Mouse (Mus musculus) CH12.LX (cell line): ENCODE measurements around the gene Rreb1. TPM values are rescaled to one million over a fixed set of nuclear protein-coding genes. Genes with fewer than 3 reads are reported as not detected.

Source experiments
- DNase-seq: peaks from one replicate; pipeline ENCODE4 v3.0.0-alpha.2; 2013; ENCODE audit errors: extremely low read depth
- H3K27ac ChIP-seq: 2 replicates; pipeline ENCODE4 v1.5.1; 2012; ENCODE audit warnings: low read depth, mild to moderate bottlenecking, control low read depth, moderate library complexity; ENCODE audit not compliant: insufficient read depth
- H3K27me3 ChIP-seq: replicated peaks from 2 replicates; pipeline ENCODE3; 2012; ENCODE audit warnings: inconsistent platforms
- H3K36me3 ChIP-seq, 2 experiments: replicated peaks in 1 of 2; 2 replicates each; pipeline versions ENCODE3 to v1.6.1; 2012; ENCODE audit warnings: inconsistent platforms in 1 of 2, low read length in 1 of 2, mild to moderate bottlenecking in 1 of 2, mixed read lengths in 1 of 2, moderate library complexity in 1 of 2; ENCODE audit not compliant: control insufficient read depth in 1 of 2, insufficient read depth in 1 of 2
- H3K4me1 ChIP-seq, 2 experiments: 2 replicates each; pipeline ENCODE4 v1.6.1; 2012; ENCODE audit warnings: inconsistent platforms in 1 of 2, moderate library complexity in 1 of 2; ENCODE audit not compliant: insufficient read depth in 2 of 2, control insufficient read depth in 1 of 2
- H3K4me2 ChIP-seq: 2 replicates; pipeline ENCODE4 v1.6.1; 2012; ENCODE audit warnings: low read depth, mild to moderate bottlenecking, control low read depth; ENCODE audit not compliant: poor library complexity, insufficient read depth, severe bottlenecking
- H3K4me3 ChIP-seq, 3 experiments: fragments of 150-350 bp in 1 of 3; sonication (generic) in 1 of 3; replicated peaks in 1 of 3; 2 replicates each; pipeline versions ENCODE3 to v1.5.1; 2011 to 2012; ENCODE audit warnings: low read depth in 2 of 3, low read length in 2 of 3, mild to moderate bottlenecking in 2 of 3, moderate library complexity in 2 of 3, control low read depth in 1 of 3, improper control_type of control experiment in 1 of 3, inconsistent platforms in 1 of 3, mixed read lengths in 1 of 3; ENCODE audit not compliant: poor library complexity in 1 of 3
- H3K79me2 ChIP-seq: replicated peaks from 2 replicates; pipeline ENCODE4 v1.6.1; 2012; ENCODE audit warnings: mild to moderate bottlenecking, moderate library complexity; ENCODE audit not compliant: control insufficient read depth, poor library complexity, insufficient read depth, severe bottlenecking; ENCODE audit errors: extremely low read depth
- H3K9ac ChIP-seq: 2 replicates; pipeline ENCODE4 v1.6.1; 2012; ENCODE audit warnings: low read depth, mild to moderate bottlenecking, control low read depth, moderate library complexity; ENCODE audit not compliant: insufficient read depth
- H3K9me3 ChIP-seq: replicated peaks from 2 replicates; pipeline ENCODE3; 2012; ENCODE audit warnings: low read length, inconsistent platforms, mixed read lengths
- BHLHE40 ChIP-seq: IDR thresholded peaks from 2 replicates; pipeline ENCODE4 v1.6.1; 2011; ENCODE audit warnings: mild to moderate bottlenecking, low read depth, low read length, improper control_type of control experiment
- CHD2 ChIP-seq: IDR thresholded peaks from 2 replicates; pipeline ENCODE4 v1.6.1; 2011; ENCODE audit warnings: low read length, improper control_type of control experiment
- CTCF ChIP-seq, 2 experiments: IDR thresholded peaks in 1 of 2; conservative IDR thresholded peaks in 1 of 2; 2 replicates each; pipeline ENCODE4 v1.5.1; 2011 to 2012; ENCODE audit warnings: low read depth in 2 of 2, low read length in 2 of 2, improper control_type of control experiment in 1 of 2, inconsistent platforms in 1 of 2, mild to moderate bottlenecking in 1 of 2, moderate library complexity in 1 of 2
- E2F4 ChIP-seq: IDR thresholded peaks from 2 replicates; pipeline ENCODE4 v1.6.1; 2011; ENCODE audit warnings: low read depth, low read length, improper control_type of control experiment; ENCODE audit not compliant: insufficient replicate concordance
- HCFC1 ChIP-seq: IDR thresholded peaks from 2 replicates; pipeline ENCODE4 v1.6.1; 2012; ENCODE audit warnings: low read depth, mild to moderate bottlenecking, inconsistent platforms, low read length, improper control_type of control experiment
- JUND ChIP-seq: conservative IDR thresholded peaks from 2 replicates; pipeline ENCODE4 v1.6.1; 2011; ENCODE audit warnings: low read depth, low read length, improper control_type of control experiment
- MAX ChIP-seq: IDR thresholded peaks from 2 replicates; pipeline ENCODE4 v1.6.1; 2011; ENCODE audit warnings: low read length, improper control_type of control experiment
- MAZ ChIP-seq: IDR thresholded peaks from 2 replicates; pipeline ENCODE4 v1.6.1; 2012; ENCODE audit warnings: low read depth, mild to moderate bottlenecking, inconsistent platforms, low read length, improper control_type of control experiment, moderate library complexity
- MEF2A ChIP-seq: IDR thresholded peaks from 2 replicates; pipeline ENCODE4 v1.6.1; 2014; ENCODE audit warnings: low read depth, mild to moderate bottlenecking, inconsistent platforms, low read length, improper control_type of control experiment, borderline replicate concordance
- POLR2A ChIP-seq: IDR thresholded peaks from 2 replicates; pipeline ENCODE4 v1.6.1; 2011; ENCODE audit warnings: low read depth, mild to moderate bottlenecking, improper control_type of control experiment, low read length
- RCOR1 ChIP-seq: conservative IDR thresholded peaks from 2 replicates; pipeline ENCODE4 v1.6.1; 2012; ENCODE audit warnings: low read depth, mild to moderate bottlenecking, inconsistent platforms, low read length, improper control_type of control experiment
- SIN3A ChIP-seq: IDR thresholded peaks from 2 replicates; pipeline ENCODE4 v1.6.1; 2012; ENCODE audit warnings: low read length, improper control_type of control experiment, inconsistent platforms
- SMC3 ChIP-seq: IDR thresholded peaks from 2 replicates; pipeline ENCODE4 v1.6.1; 2011; ENCODE audit warnings: low read depth, low read length, improper control_type of control experiment
- TCF12 ChIP-seq: IDR thresholded peaks from 2 replicates; pipeline ENCODE4 v1.6.1; 2014; ENCODE audit warnings: low read depth, mild to moderate bottlenecking, inconsistent platforms, low read length, improper control_type of control experiment
- UBTF ChIP-seq: IDR thresholded peaks from 2 replicates; pipeline ENCODE4 v1.6.1; 2012; ENCODE audit warnings: low read depth, mild to moderate bottlenecking, inconsistent platforms, low read length, improper control_type of control experiment, moderate library complexity
- USF1 ChIP-seq: IDR thresholded peaks from 2 replicates; pipeline ENCODE4 v1.6.1; 2014; ENCODE audit warnings: low read depth, mild to moderate bottlenecking, inconsistent platforms, low read length, improper control_type of control experiment
- USF2 ChIP-seq: conservative IDR thresholded peaks from 2 replicates; pipeline ENCODE4 v1.6.1; 2011; ENCODE audit warnings: low read depth, low read length, improper control_type of control experiment
- ZKSCAN1 ChIP-seq: IDR thresholded peaks from 2 replicates; pipeline ENCODE4 v1.6.1; 2012; ENCODE audit warnings: low read depth, inconsistent platforms, low read length, improper control_type of control experiment, borderline replicate concordance
- ZMIZ1 ChIP-seq: IDR thresholded peaks from 2 replicates; pipeline ENCODE4 v1.6.1; 2012; ENCODE audit warnings: low read depth, mild to moderate bottlenecking, inconsistent platforms, low read length, improper control_type of control experiment
- dilution Hi-C: fragments of 300-500 bp; cut with MboI; formaldehyde crosslinking; loops from 2 replicates; pipeline ENCODE4 v1.14.3; 2020; ENCODE audit warnings: low sequenced_read_pairs; ENCODE audit not compliant: extremely low pct_unique_long_range_greater_than_20kb, extremely low pct_ligation_motif_present
- in situ Hi-C: fragments of 300-500 bp; cut with MboI; formaldehyde crosslinking; loops from 3 replicates; pipeline ENCODE4 v1.14.3; 2019; ENCODE audit warnings: low sequenced_read_pairs, low pct_ligation_motif_present, low pct_unique_long_range_greater_than_20kb, mixed read lengths
- polyA plus RNA-seq: library from polyadenylated mRNA; unstranded; fragments of >175 nt; gene quantifications from 2 replicates; pipeline ENCODE4 v1.2.1, GENCODE M21; 2012; ENCODE audit warnings: low read depth; ENCODE audit not compliant: insufficient read length
- total RNA-seq, 2 experiments: library from RNA; depleted of rRNA; stranded (reverse); fragments of 300-350 nt in 1 of 2; fragments of >200 nt in 1 of 2; gene quantifications; 2 replicates each; pipeline ENCODE4 v1.2.3; 2012 to 2014

The Rreb1 gene
- total and polyA plus RNA-seq, 3 experiments = 1.0 to 10.2 (median 5.3) TPM

- TF ChIP-seq TCF12 (peak; percentile 25; the same call in 1 of the 2 replicates), SIN3A (no peak; the same call in 1 of the 2 replicates), E2F4 (no peak), JUND (no peak), BHLHE40 (peak; percentile 92), POLR2A (no peak), HCFC1 (peak; percentile 19; the same call in 1 of the 2 replicates), ZKSCAN1 (no peak), USF1 (peak; percentile 82), CHD2 (peak; percentile 61), MAZ (peak; percentile 38; the same call in 1 of the 2 replicates), RCOR1 (no peak), ZMIZ1 (no peak), CTCF (conservative IDR thresholded peaks at IDR 0.05 in 1 of 2, IDR thresholded peaks at IDR 0.05 in 1 of 2; ENCODE audit: low read depth in 2 of 2, low read length in 2 of 2) (no peak), SMC3 (no peak), MAX (peak; percentile 79)
These were observed 47.6 kb downstream of the Rreb1 start (continued) for GRCm38 (mm10) chr13:37825646-37826280.

DNA sequence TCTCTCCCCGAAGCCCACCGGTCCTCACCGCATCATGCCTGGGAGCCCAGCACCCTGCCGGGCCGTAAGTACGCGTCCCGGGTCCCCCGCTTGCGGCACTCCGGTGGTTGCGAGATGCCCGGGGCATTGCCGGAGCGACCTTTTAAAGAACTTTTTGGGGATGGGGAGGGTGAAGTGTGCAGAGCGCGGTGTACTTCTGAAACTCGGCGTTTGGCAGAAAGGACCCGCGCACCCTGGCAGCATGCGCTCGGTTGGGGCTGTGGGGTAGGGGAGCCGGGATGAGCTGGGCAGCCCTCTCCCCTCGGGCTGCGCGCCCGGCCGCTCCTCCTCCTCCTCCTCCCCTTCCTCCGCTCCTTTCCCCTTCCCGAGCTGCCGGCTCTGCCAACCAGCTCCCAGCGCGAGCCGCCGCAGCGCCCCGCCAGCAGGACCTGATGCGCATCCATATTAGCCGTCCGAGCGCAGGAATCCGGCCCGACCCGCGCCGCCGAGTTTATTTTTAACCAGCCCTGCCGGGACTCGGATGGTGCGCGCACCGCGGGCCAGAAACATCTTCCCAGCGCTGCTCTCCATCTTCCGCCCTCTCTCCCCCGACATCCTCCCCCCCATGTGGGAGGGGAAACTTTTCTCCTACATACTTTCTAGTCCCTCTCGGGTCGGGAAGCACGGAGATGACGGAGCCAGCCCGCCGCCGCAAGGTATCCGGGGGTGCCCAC is 48.2 kb downstream of the Rreb1 start:
- Histone ChIP-seq H3K4me2 (0 out of 2 replicates have a peak overlapping the region, but pooled peaks have one; percentile 2), H3K9me3 (no peaks in the 10 kb centered on the region), H3K27me3 (peaks cover 2% of the 10 kb centered on the region), H3K27ac (peak overlapping the region; percentile 24; the same call in 1 of the 2 replicates), H3K79me2 (peaks cover 33% of the 10 kb centered on the region), H3K4me1 (peaks cover 5 to 45% of the 10 kb centered on the region in 2 experiments), H3K36me3 (no peaks in the 10 kb centered on the region), H3K4me3 (peak overlapping the region; percentile 58 to 93 (median 78)), H3K9ac (peak overlapping the region; percentile 82)
- peak; percentile 34 for DNase-seq
- peak; percentile 50; the same call in 1 of the 2 replicates for TF ChIP-seq UBTF
- TF ChIP-seq MEF2A = 0 out of 2 replicates have a peak, but pooled peaks have one; percentile 5
- TF ChIP-seq USF2 = no peak
- dilution Hi-C loops = no loop called here
- in situ Hi-C loops = no loop called here
